Mouse (Mus musculus) left cerebral cortex, adult 2 months (tissue): ENCODE measurements around the gene Zfp326. TPM values are rescaled to one million over a fixed set of nuclear protein-coding genes. Genes with fewer than 3 reads are reported as not detected.

Source experiments
- DNase-seq, 2 experiments: peaks; one replicate each; pipeline ENCODE4 v3.0.0; 2021 to 2022; ENCODE audit warnings: low spot score in 2 of 2, mixed read lengths in 1 of 2; ENCODE audit errors: extremely low spot score in 1 of 2
- H3K27ac ChIP-seq: fragments of 200-600 bp; 2 replicates; pipeline ENCODE4 v1.8.1; 2022
- H3K4me3 ChIP-seq: fragments of 200-600 bp; 2 replicates; pipeline ENCODE4 v1.8.1; 2022
- CTCF ChIP-seq: fragments of 200-600 bp; IDR thresholded peaks from 2 replicates; pipeline ENCODE4 v1.8.1; 2022; ENCODE audit warnings: antibody characterized with exemption, mild to moderate bottlenecking, moderate library complexity
- intact Hi-C: fragments of 180-260 bp; cut with DNase I; formaldehyde crosslinking; loops from one replicate; pipeline ENCODE4 v1.15.1; 2025
- total RNA-seq, 2 experiments: library from RNA; stranded (reverse); gene quantifications; 2 replicates each; pipeline ENCODE4 v1.2.3; 2021

The Zfp326 gene
- total RNA-seq, 2 experiments from 2014 or later: 35.9 to 37.9 TPM

DNA sequence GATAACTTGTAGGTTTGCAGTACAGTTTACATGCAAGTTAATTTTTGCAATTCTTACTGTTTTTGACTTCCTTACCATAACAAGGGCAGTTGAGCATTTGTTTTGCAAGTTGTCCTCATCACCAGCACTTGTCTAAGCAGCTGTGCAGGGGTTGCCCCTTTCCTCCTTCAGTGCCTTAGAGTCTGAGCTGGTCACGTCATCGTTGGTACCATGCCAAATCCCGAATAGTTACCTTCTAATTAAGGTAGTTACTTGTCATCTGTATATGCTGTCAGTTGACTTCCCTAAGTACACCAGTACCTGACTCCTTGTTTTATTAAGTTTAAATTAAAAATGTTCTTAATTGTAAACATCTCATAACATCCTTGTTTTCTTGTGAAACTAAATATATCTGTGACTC, 41.0 kb downstream of the Zfp326 start:
- DNase-seq: no peak
- Histone ChIP-seq H3K27ac (no peak overlapping the region), H3K4me3 (no peak overlapping the region)
- TF ChIP-seq CTCF: no peak
- intact Hi-C loops: no loop called here

DNA sequence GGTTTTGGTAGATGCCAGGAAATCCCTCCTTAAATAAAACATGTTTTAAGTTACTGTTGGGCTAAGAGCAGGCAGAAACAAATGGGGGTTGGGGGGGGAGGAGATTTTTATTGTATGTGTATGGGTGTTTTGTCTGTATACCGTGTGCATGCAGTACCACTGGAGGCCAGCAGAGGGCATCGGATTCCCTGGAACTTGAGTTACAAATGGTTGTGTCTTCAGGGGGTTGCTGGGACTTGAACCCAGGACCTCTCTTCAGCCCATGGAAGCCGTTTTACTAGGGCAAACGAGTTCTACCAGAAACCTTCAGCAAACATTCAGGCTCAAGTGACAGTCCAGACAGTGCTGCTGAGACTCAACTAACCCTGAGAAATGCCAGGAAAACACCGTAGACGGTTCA, 41.9 kb downstream of the Zfp326 start:
- DNase-seq: no peak
- no peak overlapping the region for H3K27ac ChIP-seq
- no peak overlapping the region for H3K4me3 ChIP-seq
- intact Hi-C loops: no loop called here
- peak; percentile 54 for TF ChIP-seq CTCF

DNA sequence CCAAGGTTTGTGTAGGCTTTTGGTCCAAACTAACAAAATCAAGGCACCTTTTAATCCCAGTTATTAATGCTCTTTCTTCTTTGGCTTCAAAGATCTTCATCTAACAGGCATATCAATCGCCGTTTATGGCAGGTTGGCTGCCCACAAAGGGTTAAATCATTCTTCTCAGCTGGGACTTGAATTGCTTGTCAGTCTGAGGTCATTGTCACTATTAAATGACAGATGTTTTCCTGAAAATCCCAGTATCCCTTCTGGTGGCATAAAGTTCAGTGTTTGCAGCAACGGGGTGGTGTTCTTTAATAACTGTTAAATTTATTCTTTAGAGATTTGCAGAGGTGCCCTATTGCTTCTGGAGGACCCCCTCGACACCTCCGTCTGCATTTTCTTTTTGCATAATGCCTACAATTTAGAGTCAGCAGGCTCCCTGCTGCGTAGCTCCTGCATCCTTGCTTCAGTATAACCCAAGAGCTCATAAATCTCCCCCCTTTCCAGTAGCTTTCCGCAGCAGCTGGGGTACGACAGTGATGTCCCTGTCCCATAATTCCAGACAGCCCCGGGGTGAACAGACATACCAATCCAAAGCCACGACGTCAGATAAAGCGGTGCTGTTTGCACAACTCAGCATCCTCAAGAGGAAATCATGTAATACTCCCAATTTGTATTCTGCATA, 46.6 kb downstream of the Zfp326 start:
- no peak for TF ChIP-seq CTCF
- intact Hi-C loops: no loop called here
- DNase-seq: no peak
- H3K4me3 ChIP-seq: no peak overlapping the region
- H3K27ac ChIP-seq: no peak overlapping the region

- DNase-seq: no peak
- intact Hi-C loops: no loop called here
Measured at GRCm38 (mm10) chr5:105924347-105924746, 48.0 kb downstream of the Zfp326 start.

GRCm38 (mm10) chr5:105925568-105926255, 49.3 kb downstream of the Zfp326 start:
- Histone ChIP-seq H3K27ac (no peak overlapping the region), H3K4me3 (no peak overlapping the region)
- intact Hi-C loops: no loop called here
- no peak for DNase-seq
- peak; percentile 50 for TF ChIP-seq CTCF

More at GRCm38 (mm10) chr5:105924347-105924746, 48.0 kb downstream of the Zfp326 start:
- H3K4me3 ChIP-seq: no peak overlapping the region
- no peak for TF ChIP-seq CTCF
- H3K27ac ChIP-seq: no peak overlapping the region

DNA sequence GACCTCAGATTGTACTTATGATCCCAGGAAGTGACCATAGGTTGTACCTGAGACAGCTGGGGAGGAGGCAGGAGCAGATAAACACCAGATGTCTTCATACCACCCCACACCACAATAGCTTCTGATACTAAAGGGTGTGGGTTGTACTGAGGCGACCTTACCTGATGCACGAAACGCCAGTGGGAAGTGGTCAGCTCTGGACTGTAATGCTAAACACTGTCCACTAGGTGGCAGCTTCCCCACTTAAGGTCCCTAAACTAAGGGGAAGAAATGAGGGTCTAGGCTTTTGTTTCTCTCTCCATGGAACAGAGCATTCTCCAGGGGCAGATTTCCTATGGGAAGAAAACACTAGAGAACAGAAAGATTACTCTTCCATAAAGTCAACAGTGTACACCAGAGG, 53.9 kb downstream of the Zfp326 start:
- H3K4me3 ChIP-seq: no peak overlapping the region
- intact Hi-C loops: no loop called here
- no peak overlapping the region for H3K27ac ChIP-seq
- TF ChIP-seq CTCF: peak; percentile 80
- no peak for DNase-seq

- intact Hi-C loops: no loop called here
- TF ChIP-seq CTCF: no peak
- H3K4me3 ChIP-seq: no peak overlapping the region
- no peak overlapping the region for H3K27ac ChIP-seq
- no peak for DNase-seq
Measured at GRCm38 (mm10) chr5:105932392-105932791, 56.0 kb downstream of the Zfp326 start.

- intact Hi-C loops: no loop called here
- no peak for DNase-seq
- Histone ChIP-seq H3K4me3 (no peak overlapping the region), H3K27ac (no peak overlapping the region)
- TF ChIP-seq CTCF: no peak
Measured at GRCm38 (mm10) chr5:105941951-105942350, 65.6 kb downstream of the Zfp326 start.

Other genes with a start within 250 kb of the Zfp326 start
- gene Lrrc8d, start 176.6 kb upstream of the Zfp326 start, total RNA-seq: 10 to 100 TPM; 35.6 to 39.0 TPM